In genomic region chr13:52793434-52793989, GRCm38 (mm10) we compare ENCODE assay signal across 18 mouse cellular contexts.
A peak's percentile ranks its signal among the peaks of the same experiment; 100 is the strongest.
DNase-seq lines count a peak whose midpoint lies in the region; ATAC-seq and TF ChIP-seq lines count a peak whose summit lies in the region.
"Had no signal": no experiment of that assay in that cellular context is flagged by ENCODE, and none has a peak within 500 bp of the region (broad histone marks: within the 10 kb centered on the region; RNA-seq: fewer than 3 reads in every experiment).

No protein-coding gene starts in this region.

- no peak overlapping the region for H3K9ac ChIP-seq in hindbrain, embryonic 11.5 days (ENCODE audit: low read depth, low read length)
- H3K9ac ChIP-seq: forebrain, postnatal 0 days; kidney, embryonic 15.5 days; liver, postnatal 0 days had no signal

- H3K4me2 ChIP-seq in hindbrain, embryonic 11.5 days (replicated peaks; ENCODE audit: low read depth, low read length) = no peak overlapping the region
- H3K4me2 ChIP-seq: kidney, embryonic 15.5 days had no signal

- TF ChIP-seq POLR2A in thymus, adult 2 months (IDR thresholded peaks at IDR 0.05; ENCODE audit: control insufficient read depth, extremely low read depth, insufficient read depth, low read length, poor library complexity) = no peak

- no peaks in the 10 kb centered on the region for H3K27me3 ChIP-seq in thymus, adult 2 months (ENCODE audit: control insufficient read depth, insufficient read depth, low read length)
- H3K27me3 ChIP-seq in hindbrain, embryonic 11.5 days (ENCODE audit: control insufficient read depth, insufficient read depth, low read length) = no peaks in the 10 kb centered on the region
- H3K27me3 ChIP-seq: kidney, embryonic 15.5 days had no signal

- no peak overlapping the region for H3K4me3 ChIP-seq in thymus, adult 2 months (ENCODE audit: control insufficient read depth, insufficient read depth, low read length)
- no peak overlapping the region for H3K4me3 ChIP-seq in hindbrain, embryonic 11.5 days (ENCODE audit: low read depth, low read length)
- H3K4me3 ChIP-seq: heart, embryonic 10.5 days; kidney, embryonic 15.5 days; layer of hippocampus, adult 2 months had no signal

- no peaks in the 10 kb centered on the region for H3K9me3 ChIP-seq in hindbrain, embryonic 11.5 days (ENCODE audit: control insufficient read depth, low read length)
- H3K9me3 ChIP-seq: heart, embryonic 10.5 days; kidney, embryonic 15.5 days had no signal

- peak; percentile 19 for DNase-seq in thymus, postnatal 14 days
- DNase-seq in thymus, adult 2 months = no peak
- peak; percentile 83 to 89 for DNase-seq in natural killer cell, adult 2 months (ENCODE audit: low spot score in 2 of 2)
- no peak for DNase-seq in hindbrain, embryonic 11.5 days (ENCODE audit: low spot score)
- DNase-seq in urinary bladder, postnatal 25 days (ENCODE audit: low spot score) = no peak
- DNase-seq in gastrocnemius, adult 8-10 months (ENCODE audit: low spot score in 2 of 2) = no peak
- no peak for DNase-seq in gastrocnemius, postnatal 4 days (ENCODE audit: low spot score in 2 of 2)
- DNase-seq: cerebellum, adult 11-12 months; cerebellum, postnatal 36 days; forebrain, postnatal 0 days; gastrocnemius, postnatal 10 days; heart, postnatal 14 days; liver, postnatal 0 days; thymus, postnatal 36 days had no signal

- 13% methylated on average over 13 of the region's 13 CpGs for WGBS in thymus, adult 2 months
- WGBS in hindbrain, embryonic 11.5 days = 90% methylated on average over 13 of the region's 13 CpGs

- peak; percentile 93 to 94 for ATAC-seq in hematopoietic stem cell, adult 5-6 weeks (replicated peaks in 1 of 2; ENCODE audit: insufficient read depth in 1 of 2, low FRiP score in 2 of 2, low TSS enrichment in 1 of 2, low read depth in 1 of 2, poor library complexity in 2 of 2, severe bottlenecking in 2 of 2)
- no peak for ATAC-seq in hindbrain, embryonic 11.5 days (ENCODE audit: low FRiP score)
- ATAC-seq: forebrain, postnatal 0 days; liver, postnatal 0 days had no signal

- H3K36me3 ChIP-seq in thymus, adult 2 months (ENCODE audit: control insufficient read depth, insufficient read depth, low read length) = no peaks in the 10 kb centered on the region
- H3K36me3 ChIP-seq in hindbrain, embryonic 11.5 days (ENCODE audit: control insufficient read depth, insufficient read depth, low read length) = no peaks in the 10 kb centered on the region
- H3K36me3 ChIP-seq: heart, embryonic 10.5 days; kidney, embryonic 15.5 days had no signal

- H3K4me1 ChIP-seq in thymus, adult 2 months (replicated peaks; ENCODE audit: control insufficient read depth, insufficient read depth, low read length) = peaks cover 12% of the 10 kb centered on the region
- H3K4me1 ChIP-seq in hindbrain, embryonic 11.5 days (replicated peaks; ENCODE audit: control insufficient read depth, insufficient read depth, low read length) = no peaks in the 10 kb centered on the region
- H3K4me1 ChIP-seq: heart, embryonic 10.5 days had no signal

- TF ChIP-seq CTCF in thymus, adult 2 months (IDR thresholded peaks at IDR 0.05; ENCODE audit: borderline replicate concordance, control insufficient read depth, extremely low read depth, insufficient read depth, low read length, poor library complexity) = no peak

- no peak overlapping the region for H3K27ac ChIP-seq in thymus, adult 2 months (ENCODE audit: control insufficient read depth, insufficient read depth, low read length)
- H3K27ac ChIP-seq in hindbrain, embryonic 11.5 days (ENCODE audit: low read depth, low read length) = no peak overlapping the region
- H3K27ac ChIP-seq: heart, embryonic 10.5 days; kidney, embryonic 15.5 days; layer of hippocampus, adult 2 months had no signal

Comparison
In these comparisons a context has a peak if more than half of its experiments do, and no peak if none do; other contexts are left out.
1. DNase-seq: peak in thymus, postnatal 14 days (single experiment) and natural killer cell, adult 2 months (2 of 2); none in thymus, adult 2 months (single experiment), hindbrain, embryonic 11.5 days (single experiment), urinary bladder, postnatal 25 days (single experiment), gastrocnemius, adult 8-10 months (0 of 2) and gastrocnemius, postnatal 4 days (0 of 2).